Mouse (Mus musculus): ENCODE data around the gene Fbxl17.

Gene Fbxl17

DNA sequence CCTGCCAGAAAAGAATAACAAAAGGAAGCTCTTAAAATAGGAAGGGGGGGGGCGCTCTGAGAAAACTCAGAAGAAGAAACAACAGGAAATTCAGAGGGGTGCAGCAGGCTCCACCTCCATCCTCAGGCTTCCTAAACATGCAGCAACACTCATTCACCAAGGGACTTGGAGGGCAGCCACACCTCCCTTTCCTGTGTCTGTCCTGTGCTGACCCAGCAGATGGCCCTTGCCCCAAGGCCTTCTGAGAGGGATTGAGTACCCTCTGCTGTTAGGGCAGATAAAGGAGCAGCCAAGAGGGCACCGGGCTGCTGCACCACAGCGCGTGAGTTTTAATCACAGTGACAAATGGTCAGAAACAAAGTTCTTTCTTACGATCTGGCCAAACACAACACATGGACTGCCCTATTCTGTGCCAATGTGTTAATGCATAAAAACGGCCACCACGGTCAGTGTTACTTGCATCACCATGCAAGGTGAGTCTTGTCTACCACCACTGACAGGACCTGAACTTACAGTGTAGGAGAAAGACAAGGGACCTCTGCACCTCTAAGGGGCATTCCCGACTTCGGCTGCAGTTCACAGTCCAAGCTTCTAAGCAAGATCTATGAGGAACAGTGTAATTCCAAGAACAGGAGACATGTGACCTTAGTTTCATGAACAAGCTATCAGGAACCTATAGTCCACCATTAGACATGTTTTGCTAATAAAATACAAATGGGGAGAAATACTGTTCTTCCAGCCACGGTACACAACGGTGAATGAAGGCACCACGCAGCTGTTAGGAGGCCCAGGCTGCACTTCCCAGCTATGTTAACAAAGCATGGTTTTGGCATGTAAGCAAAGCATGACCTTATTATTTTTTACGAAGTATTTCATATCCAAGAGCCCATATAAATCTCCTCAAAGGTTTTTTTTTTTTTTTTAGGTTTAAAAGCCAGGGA, 96.8 kb downstream of the Fbxl17 start:
- no peak for DNase-seq (ENCODE audit: low read depth, low spot score)

GRCm38 (mm10) chr17:63402170-63402569, 97.6 kb downstream of the Fbxl17 start:
- DNase-seq (ENCODE audit: low read depth, low spot score) = no peak

- DNase-seq (ENCODE audit: low read depth, low spot score) = no peak
These were observed 99.2 kb downstream of the Fbxl17 start for GRCm38 (mm10) chr17:63400640-63401039.

DNA sequence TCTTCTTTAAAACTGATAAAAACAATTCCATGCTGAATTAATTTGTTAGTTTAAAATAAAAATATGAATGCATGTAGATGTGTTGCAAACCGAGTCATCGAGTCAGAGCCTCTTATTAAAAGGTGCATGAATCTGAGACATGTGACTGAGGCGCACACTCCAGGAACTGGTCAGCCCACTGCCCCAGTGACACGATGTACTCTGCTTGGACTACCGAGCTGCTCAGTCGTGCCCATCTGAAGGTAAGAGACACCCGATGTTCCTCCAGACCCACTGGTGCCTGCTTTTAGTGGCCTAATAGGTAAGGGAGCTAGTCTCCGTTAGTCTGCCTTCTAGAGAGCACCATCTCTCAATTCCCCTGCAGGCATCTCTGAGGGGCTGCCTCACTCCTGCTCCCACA, 100.0 kb downstream of the Fbxl17 start:
- DNase-seq (ENCODE audit: low read depth, low spot score) = no peak

DNA sequence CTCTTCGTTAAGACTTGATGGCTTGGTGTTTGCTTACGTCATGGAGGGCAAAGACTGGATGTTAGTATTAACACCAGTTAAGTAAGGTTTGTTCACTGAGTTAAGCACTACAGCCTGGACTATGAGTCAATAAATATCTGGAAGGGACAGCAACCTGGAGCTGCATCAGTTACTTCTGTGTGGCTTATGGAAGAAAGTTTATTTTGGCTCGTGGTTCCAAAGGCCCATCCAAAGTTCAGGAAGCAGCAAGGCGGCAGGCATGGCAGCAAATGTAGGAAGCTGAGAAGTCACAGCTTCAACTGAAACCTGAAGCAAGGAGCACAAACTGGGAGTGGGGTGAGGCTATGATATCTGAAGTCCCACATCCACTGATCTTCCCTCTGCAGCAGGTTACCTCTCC, 108.3 kb downstream of the Fbxl17 start:
- no peak for DNase-seq (ENCODE audit: low read depth, low spot score)

DNA sequence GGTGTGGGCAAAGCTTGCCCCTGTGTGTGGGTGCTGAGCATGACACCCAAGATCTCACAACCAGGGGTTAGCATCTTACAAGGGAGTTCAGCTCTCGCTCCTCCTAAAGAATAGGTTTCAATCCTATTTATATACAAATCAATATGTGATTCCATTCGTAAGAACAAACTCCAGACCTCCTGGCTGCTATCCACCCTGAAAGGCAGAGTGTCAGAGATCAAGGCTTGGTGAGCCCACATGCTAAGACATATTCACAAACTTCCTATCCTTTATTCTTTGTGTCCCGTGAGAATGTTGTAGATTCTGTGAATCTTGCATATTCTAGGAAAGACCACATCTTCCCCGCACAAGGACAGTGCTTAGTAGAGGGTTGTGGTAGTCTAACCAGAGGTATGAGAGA, 108.9 kb downstream of the Fbxl17 start:
- DNase-seq (ENCODE audit: low read depth, low spot score) = no peak

DNA sequence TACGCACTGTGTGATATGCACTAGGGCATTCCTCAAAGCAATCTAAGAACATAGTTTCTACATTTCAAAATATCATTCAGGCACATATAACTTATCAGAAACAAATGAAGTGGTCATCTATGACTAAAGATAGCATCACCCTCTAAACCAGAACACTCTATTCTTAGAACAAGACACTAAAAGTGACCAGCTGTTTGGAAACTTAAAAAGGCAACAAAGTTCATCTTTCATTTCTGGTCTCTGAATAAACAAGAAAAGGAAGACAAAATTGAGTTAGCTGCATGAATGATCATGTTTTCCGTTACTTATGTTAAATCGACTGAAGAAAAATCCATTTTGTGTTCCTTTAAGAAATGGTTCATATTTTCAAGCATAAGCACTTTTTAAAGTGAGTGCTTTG, 128.8 kb downstream of the Fbxl17 start:
- DNase-seq (ENCODE audit: low read depth, low spot score) = no peak

- DNase-seq (ENCODE audit: low read depth, low spot score) = no peak
These were observed 130.0 kb downstream of the Fbxl17 start for GRCm38 (mm10) chr17:63369631-63370310.

GRCm38 (mm10) chr17:63367476-63367875, 132.3 kb downstream of the Fbxl17 start:
- no peak for DNase-seq (ENCODE audit: low read depth, low spot score)

DNA sequence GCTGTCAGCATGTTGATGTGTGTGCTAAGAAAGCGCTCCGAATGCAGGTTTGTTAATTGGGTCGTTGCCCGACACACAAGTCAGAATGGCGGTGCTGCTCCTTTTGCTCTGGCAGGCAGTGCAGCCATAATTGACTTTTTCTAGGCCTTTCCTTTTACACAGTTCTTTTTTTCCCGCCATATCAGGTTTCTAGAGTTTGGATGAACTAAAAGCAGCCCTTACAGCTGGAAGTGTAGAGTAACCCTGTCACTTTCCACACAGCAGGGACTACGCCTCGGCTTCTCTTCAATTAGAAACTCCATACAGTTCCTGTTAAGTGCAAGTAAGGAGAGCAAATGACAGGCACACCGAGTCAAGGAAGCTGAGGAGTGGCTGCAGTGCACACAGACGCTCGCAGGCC, 133.8 kb downstream of the Fbxl17 start:
- DNase-seq (ENCODE audit: low read depth, low spot score) = peak; percentile 27

GRCm38 (mm10) chr17:63364605-63365004, 135.2 kb downstream of the Fbxl17 start:
- DNase-seq (ENCODE audit: low read depth, low spot score) = no peak

DNA sequence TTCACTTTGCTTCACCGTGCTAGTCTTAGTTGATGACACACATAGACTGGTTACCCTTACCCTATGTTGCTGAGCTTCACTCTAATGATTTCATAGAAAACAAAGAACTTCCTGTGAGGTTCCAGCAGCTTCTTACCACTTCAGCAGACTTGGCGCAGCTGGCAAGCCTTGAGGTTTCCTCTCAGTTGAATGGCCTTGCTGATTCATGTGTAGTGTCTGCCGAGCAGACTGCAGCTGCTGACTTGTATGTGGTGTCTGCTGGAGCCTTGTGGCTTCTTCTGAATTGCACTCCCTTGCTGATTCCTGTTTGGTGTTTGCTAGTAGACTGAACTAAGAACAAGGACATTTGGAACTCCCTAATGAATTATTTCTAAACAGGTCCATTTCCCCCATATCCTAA, 137.6 kb downstream of the Fbxl17 start:
- DNase-seq (ENCODE audit: low read depth, low spot score) = no peak

GRCm38 (mm10) chr17:63361679-63362078, 138.1 kb downstream of the Fbxl17 start:
- no peak for DNase-seq (ENCODE audit: low read depth, low spot score)

GRCm38 (mm10) chr17:63358837-63359236, 141.0 kb downstream of the Fbxl17 start:
- DNase-seq (ENCODE audit: low read depth, low spot score) = no peak

- no peak for DNase-seq (ENCODE audit: low read depth, low spot score)
These were observed 143.6 kb downstream of the Fbxl17 start for GRCm38 (mm10) chr17:63356202-63356601.

DNA sequence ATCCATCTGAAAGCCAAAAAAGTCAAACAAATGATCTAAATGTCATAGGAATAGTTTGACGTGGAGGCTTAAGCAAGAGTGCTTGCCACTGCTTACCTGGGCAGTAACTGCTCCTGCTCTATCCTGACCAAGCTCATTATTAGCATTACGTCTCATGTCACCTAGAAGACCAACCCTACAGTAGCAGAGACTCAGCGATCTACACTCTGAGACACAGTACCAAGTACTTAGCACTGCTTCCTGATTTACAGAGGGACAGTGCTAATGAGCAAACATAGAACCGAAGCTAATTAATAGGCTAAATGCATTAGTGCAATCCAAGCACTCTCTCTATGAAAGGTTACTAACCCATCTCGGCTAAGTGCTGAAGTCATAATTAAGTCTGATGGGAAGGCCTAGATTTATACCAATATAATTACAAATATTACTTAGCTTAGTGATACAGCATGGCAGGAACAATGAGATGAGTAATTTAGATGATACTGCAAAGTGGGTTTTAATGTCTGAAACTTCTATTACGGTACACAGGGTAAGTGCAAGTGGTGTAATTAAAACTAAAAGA, 147.1 kb downstream of the Fbxl17 start:
- DNase-seq (ENCODE audit: low read depth, low spot score) = no peak

GRCm38 (mm10) chr17:63351682-63352081, 148.1 kb downstream of the Fbxl17 start:
- DNase-seq (ENCODE audit: low read depth, low spot score) = no peak

GRCm38 (mm10) chr17:63350876-63351509, 148.8 kb downstream of the Fbxl17 start:
- no peak for DNase-seq (ENCODE audit: low read depth, low spot score)

DNA sequence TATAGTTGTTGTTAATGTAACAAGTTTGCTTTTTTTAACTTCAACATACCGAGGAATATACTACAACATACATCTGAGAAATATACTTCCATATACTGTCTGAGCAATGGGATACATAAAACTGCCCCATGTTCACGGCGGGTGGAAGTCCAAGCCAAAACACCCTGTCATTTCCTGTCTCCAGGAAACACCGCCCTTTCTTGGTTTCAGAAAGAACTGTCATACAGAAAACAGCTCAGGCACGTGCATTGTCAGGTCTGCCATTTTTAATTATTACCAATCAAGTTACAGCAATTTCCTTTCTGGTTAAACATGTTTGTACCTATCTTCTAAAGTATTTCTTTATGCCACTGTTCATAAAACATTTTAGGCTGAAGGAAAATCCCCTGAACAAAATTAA, 155.7 kb downstream of the Fbxl17 start:
- no peak for DNase-seq (ENCODE audit: low read depth, low spot score)

- no peak for DNase-seq (ENCODE audit: low read depth, low spot score)
These were observed 156.7 kb downstream of the Fbxl17 start for GRCm38 (mm10) chr17:63343076-63343475.

DNA sequence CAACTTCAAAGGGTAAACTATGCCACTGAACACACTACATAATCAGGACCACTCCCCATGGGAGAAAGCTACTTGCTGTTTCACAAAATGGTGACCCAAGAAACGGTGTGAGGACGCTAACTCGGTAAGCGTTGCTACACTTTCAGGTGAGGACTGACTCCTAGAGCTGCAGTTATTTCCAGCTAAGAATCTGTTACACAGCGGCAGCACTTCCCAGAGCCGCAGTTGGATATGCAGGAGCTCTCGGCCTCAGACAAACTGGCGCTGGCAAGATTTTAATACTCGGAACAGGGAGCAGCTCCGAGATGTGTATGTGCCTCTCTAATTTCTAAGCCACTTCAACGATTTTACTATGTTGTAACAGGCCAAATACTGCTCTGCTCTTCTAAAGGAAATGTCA, 157.4 kb downstream of the Fbxl17 start:
- DNase-seq (ENCODE audit: low read depth, low spot score) = no peak

GRCm38 (mm10) chr17:63341203-63341602, 158.6 kb downstream of the Fbxl17 start:
- DNase-seq (ENCODE audit: low read depth, low spot score) = no peak

Measured in forelimb bud, embryonic 11.5 days (tissue).